Mouse (Mus musculus) bone marrow, adult 2 months (tissue): ENCODE results near the gene Nudt5. TPM values are rescaled to one million over a fixed set of nuclear protein-coding genes. Genes with fewer than 3 reads are reported as not detected.

Experiments used
- H3K27ac ChIP-seq: fragments of 200-500 bp; 2 replicates; pipeline ENCODE4 v1.5.1; 2012; ENCODE audit warnings: low read depth, mild to moderate bottlenecking, control low read depth, inconsistent platforms, low read length; ENCODE audit not compliant: control insufficient read depth, poor library complexity, insufficient read depth
- H3K4me1 ChIP-seq: fragments of 200-500 bp; 2 replicates; pipeline ENCODE4 v1.6.1; 2011; ENCODE audit warnings: low read length; ENCODE audit not compliant: control insufficient read depth, insufficient read depth
- H3K4me3 ChIP-seq: fragments of 200-500 bp; replicated peaks from 2 replicates; pipeline ENCODE3; 2011; ENCODE audit warnings: mild to moderate bottlenecking, low read depth, low read length, control low read depth; ENCODE audit not compliant: control insufficient read depth
- CTCF ChIP-seq: fragments of 200-500 bp; IDR thresholded peaks from 2 replicates; pipeline ENCODE4 v1.5.1; 2011; ENCODE audit warnings: low read length, control low read depth; ENCODE audit not compliant: control insufficient read depth, insufficient read depth
- POLR2A ChIP-seq: fragments of 200-500 bp; IDR thresholded peaks from 2 replicates; pipeline ENCODE4 v1.6.1; 2011; ENCODE audit warnings: low read depth, mild to moderate bottlenecking, control low read depth, low read length, borderline replicate concordance; ENCODE audit not compliant: control insufficient read depth
- WGBS: fragments of 180-500 bp; shearing (Covaris S2); methylation state at CpG from one replicate; pipeline ENCODE4 v1.1.7; 2018; 5-methylcytosine and 5-hydroxymethylcytosine counted together
- polyA plus RNA-seq: library from polyadenylated mRNA; stranded (reverse); fragments of >200 nt; gene quantifications from 2 replicates; pipeline ENCODE4 v1.2.4, GENCODE M21; 2011; ENCODE audit warnings: low replicate concordance; ENCODE audit not compliant: missing spikeins, insufficient read depth, insufficient read length

The Nudt5 gene
- polyA plus RNA-seq, 1 experiment: 36.3 TPM

GRCm38 (mm10) chr2:5810036-5810718 is 34.6 kb upstream of the Nudt5 start:
- H3K4me3 ChIP-seq: no peak overlapping the region
- no peak overlapping the region for H3K27ac ChIP-seq
- no peak for TF ChIP-seq CTCF
- peaks cover 2% of the 10 kb centered on the region; the same call in 1 of the 2 replicates for H3K4me1 ChIP-seq
- WGBS: 91% methylated on average over 5 of the region's 5 CpGs

- TF ChIP-seq CTCF (no peak), POLR2A (no peak)
- peaks cover 2% of the 10 kb centered on the region; the same call in 1 of the 2 replicates for H3K4me1 ChIP-seq
- H3K4me3 ChIP-seq: no peak overlapping the region
- H3K27ac ChIP-seq: no peak overlapping the region
- WGBS: 64% methylated on average over 5 of the region's 5 CpGs
Observed at GRCm38 (mm10) chr2:5811235-5811782, 33.5 kb upstream of the Nudt5 start.

- H3K4me1 ChIP-seq: no peaks in the 10 kb centered on the region; the same call in 1 of the 2 replicates
- no peak overlapping the region for H3K27ac ChIP-seq
- 90% methylated on average over 10 of the region's 10 CpGs for WGBS
- TF ChIP-seq CTCF (no peak), POLR2A (no peak)
- H3K4me3 ChIP-seq: no peak overlapping the region
Observed at GRCm38 (mm10) chr2:5821264-5821663, 23.6 kb upstream of the Nudt5 start.

- Histone ChIP-seq H3K27ac (no peak overlapping the region), H3K4me3 (no peak overlapping the region), H3K4me1 (no peaks in the 10 kb centered on the region; the same call in 1 of the 2 replicates)
- TF ChIP-seq POLR2A: no peak
- TF ChIP-seq CTCF: no peak
- WGBS: 93% methylated on average over 6 of the region's 6 CpGs
Observed at GRCm38 (mm10) chr2:5822449-5822848, 22.4 kb upstream of the Nudt5 start.

- Histone ChIP-seq H3K4me3 (no peak overlapping the region), H3K4me1 (no peaks in the 10 kb centered on the region; the same call in 1 of the 2 replicates), H3K27ac (no peak overlapping the region)
- WGBS: 22% methylated on average over 1 of the region's 1 CpGs
- TF ChIP-seq POLR2A (no peak), CTCF (0 out of 2 replicates have a peak, but pooled peaks have one; percentile 21)
Observed at GRCm38 (mm10) chr2:5824213-5824612, 20.6 kb upstream of the Nudt5 start.

GRCm38 (mm10) chr2:5824685-5825084 is 20.1 kb upstream of the Nudt5 start:
- no peak for TF ChIP-seq CTCF
- TF ChIP-seq POLR2A: no peak
- 25% methylated on average over 5 of the region's 5 CpGs for WGBS

GRCm38 (mm10) chr2:5825265-5825913 is 19.4 kb upstream of the Nudt5 start:
- Histone ChIP-seq H3K4me3 (no peak overlapping the region), H3K27ac (no peak overlapping the region), H3K4me1 (no peaks in the 10 kb centered on the region; the same call in 1 of the 2 replicates)
- TF ChIP-seq POLR2A: no peak
- no peak for TF ChIP-seq CTCF
- WGBS: 90% methylated on average over 5 of the region's 5 CpGs

More at GRCm38 (mm10) chr2:5824685-5825084, 20.1 kb upstream of the Nudt5 start:
- Histone ChIP-seq H3K4me3 (no peak overlapping the region), H3K4me1 (no peaks in the 10 kb centered on the region; the same call in 1 of the 2 replicates), H3K27ac (no peak overlapping the region)

- no peaks in the 10 kb centered on the region; the same call in 1 of the 2 replicates for H3K4me1 ChIP-seq
- no peak overlapping the region for H3K4me3 ChIP-seq
- WGBS: 93% methylated on average over 11 of the region's 11 CpGs
- no peak overlapping the region for H3K27ac ChIP-seq
- TF ChIP-seq POLR2A (no peak), CTCF (no peak)
Observed at GRCm38 (mm10) chr2:5840815-5841214, 4.0 kb upstream of the Nudt5 start.
